Mouse (Mus musculus): ENCODE measurements around the gene Hspg2. TPM values are rescaled to one million over a fixed set of nuclear protein-coding genes. Genes with fewer than 3 reads are reported as not detected.

Hspg2 gene
- polyA plus RNA-seq, 1 experiment from 2014 or later = 2.7 TPM

GRCm38 (mm10) chr4:137589586-137589985 lies 121.0 kb downstream of the Hspg2 start:
- 88% methylated on average over 3 of the region's 3 CpGs for WGBS
- Histone ChIP-seq H3K4me1 (ENCODE audit: control insufficient read depth, insufficient read depth, low read length) (0 out of 2 replicates have a peak, but pooled peaks cover 3% of the 10 kb centered on the region), H3K9ac (replicated peaks; ENCODE audit: low read depth, low read length) (no peak overlapping the region), H3K9me3 (ENCODE audit: control insufficient read depth, low read length) (no peaks in the 10 kb centered on the region), H3K27me3 (ENCODE audit: control insufficient read depth, insufficient read depth, low read length) (no peaks in the 10 kb centered on the region), H3K4me3 (ENCODE audit: low read depth, low read length) (no peak overlapping the region), H3K27ac (ENCODE audit: low read depth, low read length) (no peak overlapping the region), H3K36me3 (ENCODE audit: control insufficient read depth, insufficient read depth, low read length) (no peaks in the 10 kb centered on the region), H3K4me2 (ENCODE audit: low read depth, low read length) (no peak overlapping the region)
- no peak for ATAC-seq (ENCODE audit: low read depth)

DNA sequence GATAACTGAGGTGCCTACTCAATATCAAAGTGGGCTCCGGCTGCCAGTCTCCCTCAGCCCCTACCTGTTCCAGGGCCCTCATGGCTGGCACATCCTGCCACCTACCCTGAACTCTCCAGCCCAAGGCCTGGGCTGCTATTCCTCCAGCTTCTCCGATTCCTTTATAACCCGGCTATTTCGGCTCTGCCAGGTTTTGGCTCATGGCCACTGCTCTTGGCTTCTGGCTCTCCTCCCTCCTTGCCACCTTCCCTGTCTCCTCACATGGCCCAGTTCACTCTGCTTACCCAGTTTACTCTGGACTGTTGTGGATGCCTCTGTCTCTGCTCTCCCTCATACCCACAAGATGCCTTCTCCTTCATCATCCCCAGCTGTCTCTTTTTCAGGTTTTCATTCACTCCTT lies 122.4 kb downstream of the Hspg2 start:
- no peak overlapping the region for H3K27ac ChIP-seq (ENCODE audit: low read depth, low read length)
- no peak overlapping the region for H3K9ac ChIP-seq (replicated peaks; ENCODE audit: low read depth, low read length)
- ATAC-seq (ENCODE audit: low read depth) = no peak
- H3K4me1 ChIP-seq (ENCODE audit: control insufficient read depth, insufficient read depth, low read length) = peaks cover 13% of the 10 kb centered on the region
- H3K27me3 ChIP-seq (ENCODE audit: control insufficient read depth, insufficient read depth, low read length) = no peaks in the 10 kb centered on the region
- H3K9me3 ChIP-seq (ENCODE audit: control insufficient read depth, low read length) = no peaks in the 10 kb centered on the region
- 92% methylated on average over 4 of the region's 4 CpGs for WGBS
- no peak overlapping the region for H3K4me3 ChIP-seq (ENCODE audit: low read depth, low read length)
- H3K36me3 ChIP-seq (ENCODE audit: control insufficient read depth, insufficient read depth, low read length) = no peaks in the 10 kb centered on the region
- H3K4me2 ChIP-seq (ENCODE audit: low read depth, low read length) = no peak overlapping the region

GRCm38 (mm10) chr4:137593601-137594495 lies 125.3 kb downstream of the Hspg2 start, which contains the start of gene Usp48:
Gene Usp48 (plus strand): TSS chr4:137593755.
- peak within 1 kb of the TSS; percentile 67 for H3K4me2 ChIP-seq (ENCODE audit: low read depth, low read length)
- H3K27me3 ChIP-seq (ENCODE audit: control insufficient read depth, insufficient read depth, low read length) = no peaks in the 10 kb centered on the region
- H3K36me3 ChIP-seq (ENCODE audit: control insufficient read depth, insufficient read depth, low read length) = no peaks in the 10 kb centered on the region
- peaks cover 18% of the 10 kb centered on the region for H3K4me1 ChIP-seq (ENCODE audit: control insufficient read depth, insufficient read depth, low read length)
- peak within 1 kb of the TSS; percentile 99 for H3K27ac ChIP-seq (ENCODE audit: low read depth, low read length)
- under 1% methylated on average over 91 of the region's 92 CpGs for WGBS
- no peaks in the 10 kb centered on the region for H3K9me3 ChIP-seq (ENCODE audit: control insufficient read depth, low read length)
- ATAC-seq (ENCODE audit: low read depth) = peak; percentile 95
- H3K9ac ChIP-seq (replicated peaks; ENCODE audit: low read depth, low read length) = peak within 1 kb of the TSS; percentile 82
- H3K4me3 ChIP-seq (ENCODE audit: low read depth, low read length) = peak within 1 kb of the TSS; percentile 63

- no peaks in the 10 kb centered on the region for H3K9me3 ChIP-seq (ENCODE audit: control insufficient read depth, low read length)
- H3K4me1 ChIP-seq (ENCODE audit: control insufficient read depth, insufficient read depth, low read length) = peaks cover 18% of the 10 kb centered on the region
- peak overlapping the region; percentile 82 for H3K9ac ChIP-seq (replicated peaks; ENCODE audit: low read depth, low read length)
- peak overlapping the region; percentile 99 for H3K27ac ChIP-seq (ENCODE audit: low read depth, low read length)
- peak overlapping the region; percentile 63 for H3K4me3 ChIP-seq (ENCODE audit: low read depth, low read length)
- ATAC-seq (ENCODE audit: low read depth) = no peak
- 6% methylated on average over 40 of the region's 40 CpGs for WGBS
- no peaks in the 10 kb centered on the region for H3K36me3 ChIP-seq (ENCODE audit: control insufficient read depth, insufficient read depth, low read length)
- H3K27me3 ChIP-seq (ENCODE audit: control insufficient read depth, insufficient read depth, low read length) = no peaks in the 10 kb centered on the region
- H3K4me2 ChIP-seq (ENCODE audit: low read depth, low read length) = peak overlapping the region; percentile 67
Measured at GRCm38 (mm10) chr4:137594496-137595270, 126.1 kb downstream of the Hspg2 start.

- H3K4me2 ChIP-seq (ENCODE audit: low read depth, low read length) = no peak overlapping the region
- H3K27ac ChIP-seq (ENCODE audit: low read depth, low read length) = no peak overlapping the region
- no peaks in the 10 kb centered on the region for H3K9me3 ChIP-seq (ENCODE audit: control insufficient read depth, low read length)
- WGBS = 92% methylated on average over 4 of the region's 4 CpGs
- ATAC-seq (ENCODE audit: low read depth) = no peak
- peaks cover 18% of the 10 kb centered on the region for H3K4me1 ChIP-seq (ENCODE audit: control insufficient read depth, insufficient read depth, low read length)
- H3K9ac ChIP-seq (replicated peaks; ENCODE audit: low read depth, low read length) = no peak overlapping the region
- H3K36me3 ChIP-seq (ENCODE audit: control insufficient read depth, insufficient read depth, low read length) = no peaks in the 10 kb centered on the region
- H3K4me3 ChIP-seq (ENCODE audit: low read depth, low read length) = no peak overlapping the region
- H3K27me3 ChIP-seq (ENCODE audit: control insufficient read depth, insufficient read depth, low read length) = no peaks in the 10 kb centered on the region
Measured at GRCm38 (mm10) chr4:137597098-137597630, 128.6 kb downstream of the Hspg2 start.

DNA sequence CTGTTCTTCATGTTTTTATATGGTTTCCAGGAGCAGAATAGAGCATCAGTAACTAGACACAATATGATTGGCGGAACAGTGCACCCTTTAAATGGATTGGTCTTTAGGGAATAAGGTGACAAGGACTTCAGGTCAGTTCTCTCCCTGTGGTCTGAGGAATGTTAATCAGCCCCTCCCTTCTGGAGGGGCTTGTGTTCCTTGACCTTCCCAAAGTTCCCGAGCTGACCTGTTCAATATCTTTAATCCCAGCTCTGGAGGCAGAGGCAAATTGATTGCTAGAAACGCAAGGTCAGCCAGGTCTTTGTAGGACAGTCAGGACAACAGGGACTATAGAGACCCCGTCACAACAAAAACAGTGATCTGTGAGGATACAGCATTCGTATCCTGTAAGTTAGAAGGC lies 130.0 kb downstream of the Hspg2 start:
- H3K9me3 ChIP-seq (ENCODE audit: control insufficient read depth, low read length) = no peaks in the 10 kb centered on the region
- peaks cover 20% of the 10 kb centered on the region for H3K4me1 ChIP-seq (ENCODE audit: control insufficient read depth, insufficient read depth, low read length)
- no peak overlapping the region for H3K4me2 ChIP-seq (ENCODE audit: low read depth, low read length)
- H3K36me3 ChIP-seq (ENCODE audit: control insufficient read depth, insufficient read depth, low read length) = no peaks in the 10 kb centered on the region
- ATAC-seq (ENCODE audit: low read depth) = no peak
- H3K9ac ChIP-seq (replicated peaks; ENCODE audit: low read depth, low read length) = no peak overlapping the region
- 83% methylated on average over 5 of the region's 5 CpGs for WGBS
- no peaks in the 10 kb centered on the region for H3K27me3 ChIP-seq (ENCODE audit: control insufficient read depth, insufficient read depth, low read length)
- H3K27ac ChIP-seq (ENCODE audit: low read depth, low read length) = no peak overlapping the region
- H3K4me3 ChIP-seq (ENCODE audit: low read depth, low read length) = no peak overlapping the region

DNA sequence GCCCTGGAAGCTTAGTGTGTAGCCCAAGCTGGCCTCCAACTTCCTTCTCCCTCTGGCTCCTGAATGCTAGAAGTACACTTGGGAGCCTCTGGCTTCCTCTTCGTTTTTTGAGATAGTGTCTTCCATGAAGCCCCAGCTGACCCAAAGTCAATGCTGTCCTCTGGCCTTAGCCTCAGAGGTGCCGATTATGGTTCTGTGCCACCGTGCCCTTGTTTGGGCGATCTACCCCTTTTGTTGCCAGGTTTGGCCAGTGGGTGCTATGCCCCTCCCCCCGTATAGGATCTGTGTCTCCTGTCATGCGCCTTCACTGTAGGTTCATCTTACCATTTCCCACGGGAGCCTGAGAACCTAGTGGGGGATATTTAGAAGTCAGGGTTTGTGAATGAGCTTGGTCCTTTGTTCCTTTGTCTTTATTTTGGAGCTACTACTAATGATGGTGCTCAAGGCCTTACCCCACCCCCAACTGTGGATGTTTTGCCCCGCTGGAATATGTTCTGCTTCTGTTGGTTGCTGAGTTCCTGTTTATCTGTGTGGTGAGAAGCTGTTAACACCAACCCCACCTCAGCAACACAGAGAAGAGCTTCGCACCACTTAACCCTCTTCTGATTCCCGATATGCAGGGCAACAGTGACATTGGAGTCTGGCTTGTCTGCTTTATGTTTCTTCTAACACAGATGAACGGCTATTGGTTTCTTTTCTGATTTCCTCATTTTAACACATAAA lies 135.0 kb downstream of the Hspg2 start:
- Histone ChIP-seq H3K9me3 (ENCODE audit: control insufficient read depth, low read length) (no peaks in the 10 kb centered on the region), H3K27me3 (ENCODE audit: control insufficient read depth, insufficient read depth, low read length) (no peaks in the 10 kb centered on the region), H3K4me3 (ENCODE audit: low read depth, low read length) (no peak overlapping the region), H3K4me1 (ENCODE audit: control insufficient read depth, insufficient read depth, low read length) (peaks cover 5% of the 10 kb centered on the region; the same call in 1 of the 2 replicates), H3K9ac (replicated peaks; ENCODE audit: low read depth, low read length) (no peak overlapping the region), H3K27ac (ENCODE audit: low read depth, low read length) (no peak overlapping the region), H3K4me2 (ENCODE audit: low read depth, low read length) (no peak overlapping the region), H3K36me3 (ENCODE audit: control insufficient read depth, insufficient read depth, low read length) (peaks cover 19% of the 10 kb centered on the region)
- ATAC-seq (ENCODE audit: low read depth) = no peak
- 84% methylated on average over 11 of the region's 11 CpGs for WGBS

- peaks cover 38% of the 10 kb centered on the region for H3K36me3 ChIP-seq (ENCODE audit: control insufficient read depth, insufficient read depth, low read length)
- no peaks in the 10 kb centered on the region for H3K27me3 ChIP-seq (ENCODE audit: control insufficient read depth, insufficient read depth, low read length)
- H3K4me1 ChIP-seq (ENCODE audit: control insufficient read depth, insufficient read depth, low read length) = peaks cover 5% of the 10 kb centered on the region; the same call in 1 of the 2 replicates
- H3K4me2 ChIP-seq (ENCODE audit: low read depth, low read length) = no peak overlapping the region
- ATAC-seq (ENCODE audit: low read depth) = no peak
- no peaks in the 10 kb centered on the region for H3K9me3 ChIP-seq (ENCODE audit: control insufficient read depth, low read length)
- 81% methylated on average over 2 of the region's 2 CpGs for WGBS
- H3K9ac ChIP-seq (replicated peaks; ENCODE audit: low read depth, low read length) = no peak overlapping the region
- no peak overlapping the region for H3K4me3 ChIP-seq (ENCODE audit: low read depth, low read length)
- no peak overlapping the region for H3K27ac ChIP-seq (ENCODE audit: low read depth, low read length)
Measured at GRCm38 (mm10) chr4:137607023-137607422, 138.5 kb downstream of the Hspg2 start.
